Mouse (Mus musculus) neural tube, embryonic 11.5 days (tissue): Measurements from ENCODE around the gene Gm21836. TPM values are rescaled to one million over a fixed set of nuclear protein-coding genes. Genes with fewer than 3 reads are reported as not detected.
"Not testable (repeated sequence)": the region's sequence is repeated elsewhere in the genome, so short reads cannot be mapped to it uniquely, and the experiment has no call there.

Experiments
- ATAC-seq: fragments of 200-750 bp; cut with Nextera tagmentation; 2 replicates; pipeline ENCODE4 v1.8.0; 2017; ENCODE audit warnings: moderate number of reproducible peaks, mild to moderate bottlenecking, moderate TSS enrichment, moderate library complexity; ENCODE audit not compliant: insufficient read depth, low FRiP score, low TSS enrichment
- DNase-seq: peaks from one replicate; pipeline ENCODE4 v3.0.0-alpha.2; 2015; ENCODE audit warnings: low spot score
- H3K27ac ChIP-seq: fragments of 300-500 bp; sonication (generic); 2 replicates; pipeline ENCODE4 v1.5.1; 2014; ENCODE audit warnings: low read depth, mild to moderate bottlenecking, low read length
- H3K27me3 ChIP-seq: fragments of 300-500 bp; sonication (generic); 2 replicates; pipeline ENCODE4 v1.6.1; 2014; ENCODE audit warnings: mild to moderate bottlenecking, low read length, mixed read lengths; ENCODE audit not compliant: control insufficient read depth, insufficient read depth
- H3K36me3 ChIP-seq: fragments of 300-500 bp; sonication (generic); 2 replicates; pipeline ENCODE4 v1.6.1; 2014; ENCODE audit warnings: mild to moderate bottlenecking, low read length, moderate library complexity, mixed read lengths; ENCODE audit not compliant: control insufficient read depth, insufficient read depth
- H3K4me1 ChIP-seq: fragments of 300-500 bp; sonication (generic); 2 replicates; pipeline ENCODE4 v1.6.1; 2014; ENCODE audit warnings: low read length, mixed read lengths; ENCODE audit not compliant: control insufficient read depth, insufficient read depth
- H3K4me2 ChIP-seq: fragments of 300-500 bp; sonication (generic); 2 replicates; pipeline ENCODE4 v1.6.1; 2014; ENCODE audit warnings: low read depth, mild to moderate bottlenecking, moderate library complexity
- H3K4me3 ChIP-seq: fragments of 300-500 bp; sonication (generic); 2 replicates; pipeline ENCODE4 v1.5.1; 2014; ENCODE audit warnings: low read depth, low read length
- H3K9ac ChIP-seq: fragments of 300-500 bp; sonication (generic); 2 replicates; pipeline ENCODE4 v1.6.1; 2014; ENCODE audit warnings: mild to moderate bottlenecking, low read length
- H3K9me3 ChIP-seq: fragments of 300-500 bp; sonication (generic); 2 replicates; pipeline ENCODE4 v1.6.1; 2016; ENCODE audit warnings: low read length; ENCODE audit not compliant: control insufficient read depth
- WGBS: fragments of 180-500 bp; shearing (Covaris S2); extraction: QIAGEN DNeasy Blood & Tissue Kit; methylation state at CpG from one replicate; pipeline ENCODE4 v1.1.7; 2014; 5-methylcytosine and 5-hydroxymethylcytosine counted together
- polyA plus RNA-seq: library from polyadenylated mRNA; unstranded; fragments of >200 nt; fragmentation: Nextera tagmentation; extraction: Ambion mirVana; gene quantifications from 2 replicates; pipeline ENCODE4 v1.2.1, GENCODE M21; 2014

The Gm21836 gene
- not detected in 2 replicates for polyA plus RNA-seq

DNA sequence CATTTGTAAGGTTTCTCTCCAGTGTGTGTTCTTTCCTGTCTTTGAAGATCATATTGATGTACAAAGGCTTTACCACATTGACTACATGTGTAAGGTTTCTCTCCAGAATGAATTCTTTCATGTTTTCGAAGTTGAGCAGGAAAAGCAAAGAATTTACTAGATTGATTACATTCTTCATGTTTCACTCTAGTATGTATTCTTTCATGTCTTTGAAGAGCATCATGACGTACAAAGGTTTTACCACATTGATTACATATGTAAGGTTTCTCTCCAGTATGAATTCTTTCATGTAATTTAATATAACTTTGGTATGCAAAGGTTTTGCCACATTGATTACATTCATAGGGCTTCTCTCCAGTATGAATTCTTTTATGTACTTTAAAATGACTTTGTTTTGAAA lies at the start of gene Gm21836:
TSS of gene Gm21836 (minus strand) at position 101 of the 400 bp plus-strand sequence.
- not testable (repeated sequence) for H3K4me2 ChIP-seq, ATAC-seq, H3K27me3 ChIP-seq, H3K36me3 ChIP-seq, H3K9me3 ChIP-seq, H3K4me1 ChIP-seq, H3K4me3 ChIP-seq, DNase-seq, H3K27ac ChIP-seq, H3K9ac ChIP-seq
- WGBS, result 86% methylated on average over 2 of the region's 2 CpGs

DNA sequence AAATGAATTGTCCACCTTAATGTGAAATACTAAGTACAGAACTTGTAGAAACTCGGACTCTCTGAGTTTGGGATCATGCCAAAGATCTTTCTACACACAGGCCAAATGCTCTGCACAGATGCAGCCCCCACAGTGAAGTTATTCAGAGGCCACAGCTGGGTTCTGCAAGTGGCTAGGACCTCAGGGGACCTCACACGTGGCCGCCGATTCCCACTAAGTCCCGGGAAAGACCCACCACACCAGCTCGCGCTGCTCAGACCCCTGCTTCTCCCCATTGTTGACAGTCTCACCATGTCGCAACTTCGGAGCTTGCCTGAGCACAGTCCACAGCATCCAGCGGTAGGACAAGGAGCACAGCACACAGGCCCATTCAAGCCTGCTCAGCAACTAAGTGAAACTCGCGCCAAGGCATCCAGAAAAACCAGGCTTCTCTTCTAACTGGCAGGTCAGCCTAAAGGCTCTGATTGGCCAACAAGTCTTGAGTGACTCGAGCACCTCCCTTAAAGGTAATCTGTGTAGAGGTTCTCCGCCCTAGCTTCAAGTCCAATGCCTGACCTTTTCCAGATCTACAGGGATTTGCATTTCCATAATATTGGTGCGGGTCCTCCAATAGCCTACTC lies 13.1 kb downstream of the Gm21836 start:
- not testable (repeated sequence) for ATAC-seq, H3K4me2 ChIP-seq, DNase-seq, H3K4me3 ChIP-seq, H3K27ac ChIP-seq, H3K9ac ChIP-seq, H3K4me1 ChIP-seq, H3K9me3 ChIP-seq, H3K27me3 ChIP-seq
- WGBS, result 71% methylated on average over 11 of the region's 15 CpGs
- H3K36me3 ChIP-seq, result peaks cover 11% of the 10 kb centered on the region

DNA sequence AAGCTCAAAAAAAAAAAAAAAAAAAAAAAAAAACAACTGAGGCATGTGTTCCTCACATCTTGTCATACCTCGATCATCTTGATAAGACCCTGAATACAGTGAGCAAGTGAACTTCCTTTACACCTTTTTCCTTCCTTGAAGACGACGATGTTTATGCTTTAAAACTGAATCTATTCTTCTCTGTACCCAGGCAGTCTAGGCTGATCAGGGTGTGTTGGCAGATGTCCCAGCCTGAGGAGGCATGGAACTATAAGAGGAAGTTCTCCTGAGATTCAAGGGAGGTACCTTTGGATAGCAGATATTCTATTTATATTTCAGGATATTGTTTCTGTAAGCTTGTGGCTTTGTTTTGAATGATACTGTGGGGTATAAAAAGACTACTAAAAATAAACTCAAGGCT lies 15.5 kb downstream of the Gm21836 start:
- Histone ChIP-seq H3K4me1 (no peaks in the 10 kb centered on the region), H3K4me3 (no peak overlapping the region), H3K4me2 (no peak overlapping the region), H3K27ac (no peak overlapping the region), H3K36me3 (peaks cover 11% of the 10 kb centered on the region), H3K27me3 (no peaks in the 10 kb centered on the region), H3K9ac (no peak overlapping the region), H3K9me3 (peaks cover 5% of the 10 kb centered on the region; the same call in 1 of the 2 replicates)
- ATAC-seq (no peak), DNase-seq (no peak)
- 87% methylated on average over 3 of the region's 3 CpGs for WGBS

DNA sequence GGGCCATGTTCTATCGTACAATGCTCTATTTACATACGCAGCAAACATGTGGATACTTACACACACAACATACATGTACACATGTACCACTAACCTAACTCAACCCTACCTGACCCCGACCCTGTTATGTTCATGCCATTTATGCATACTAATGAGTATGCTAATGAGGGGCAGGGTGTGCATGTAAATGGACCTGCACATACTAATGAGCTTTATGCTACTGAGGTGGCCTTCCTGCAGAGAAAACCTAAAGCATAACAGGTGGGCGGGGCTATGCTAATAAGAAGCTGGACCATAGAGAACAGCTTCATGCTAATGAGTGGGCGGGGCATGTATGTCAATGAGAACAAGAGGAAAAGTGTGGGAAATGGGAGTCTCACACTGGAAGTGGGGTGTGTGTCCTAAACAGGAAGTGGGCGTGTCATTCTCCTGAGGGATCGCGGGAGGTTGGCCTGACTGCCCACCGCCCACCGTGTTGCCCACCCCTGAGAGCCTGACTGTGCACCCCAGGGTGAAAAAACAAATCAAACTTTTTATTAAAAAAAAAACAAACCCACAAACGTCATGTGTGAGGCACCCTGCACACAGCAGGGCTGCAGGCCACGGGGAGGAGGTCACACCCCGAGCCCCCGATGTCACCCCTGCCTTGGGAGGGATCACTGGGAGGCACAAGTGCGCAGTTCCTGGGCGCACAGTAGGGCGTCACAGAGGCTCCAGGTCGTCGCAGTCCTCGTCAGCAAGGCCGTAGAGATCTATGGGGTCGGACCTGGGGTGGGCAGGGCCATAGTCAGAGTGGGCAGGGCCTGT lies 17.3 kb downstream of the Gm21836 start, which contains the start of gene Ppp2r3d:
TSS of gene Ppp2r3d (minus strand) at position 803 of the 807 bp plus-strand sequence.
- DNase-seq, result peak; percentile 9
- H3K4me2 ChIP-seq, result no peak within 1 kb of the TSS
- 95% methylated on average over 22 of the region's 22 CpGs for WGBS
- no peak within 1 kb of the TSS for H3K4me3 ChIP-seq
- H3K36me3 ChIP-seq, result peaks cover 11% of the 10 kb centered on the region
- no peaks in the 10 kb centered on the region for H3K4me1 ChIP-seq
- ATAC-seq, result peak; percentile 53; the same call in 1 of the 2 replicates
- no peaks in the 10 kb centered on the region for H3K27me3 ChIP-seq
- no peak within 1 kb of the TSS for H3K27ac ChIP-seq
- peaks cover 5% of the 10 kb centered on the region; the same call in 1 of the 2 replicates for H3K9me3 ChIP-seq
- no peak within 1 kb of the TSS for H3K9ac ChIP-seq

DNA sequence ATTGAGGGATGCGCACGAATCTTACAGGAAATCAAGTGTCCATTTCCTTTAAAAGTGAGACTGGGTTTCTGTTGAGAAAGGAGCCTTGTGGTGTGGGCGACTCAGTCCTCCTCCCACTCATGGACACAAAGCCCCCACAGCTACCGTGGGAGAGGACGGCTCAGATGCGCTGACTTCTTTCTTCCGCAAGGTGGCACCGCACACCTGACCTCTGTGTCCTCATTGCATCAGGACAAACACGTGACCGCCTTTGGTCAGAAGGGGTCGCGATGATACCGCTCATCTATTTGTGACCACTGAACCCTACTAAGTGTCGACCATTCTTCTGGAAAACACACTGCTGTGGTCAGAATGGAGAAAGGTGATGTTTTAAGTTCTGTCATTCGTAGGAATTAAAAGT lies 17.9 kb downstream of the Gm21836 start:
- no peak for DNase-seq
- ATAC-seq, result peak; percentile 48; the same call in 1 of the 2 replicates
- 90% methylated on average over 15 of the region's 15 CpGs for WGBS
- Histone ChIP-seq H3K4me1 (no peaks in the 10 kb centered on the region), H3K27me3 (no peaks in the 10 kb centered on the region), H3K9ac (no peak overlapping the region), H3K9me3 (peaks cover 5% of the 10 kb centered on the region; the same call in 1 of the 2 replicates), H3K36me3 (peaks cover 11% of the 10 kb centered on the region), H3K4me3 (no peak overlapping the region), H3K4me2 (no peak overlapping the region), H3K27ac (no peak overlapping the region)

DNA sequence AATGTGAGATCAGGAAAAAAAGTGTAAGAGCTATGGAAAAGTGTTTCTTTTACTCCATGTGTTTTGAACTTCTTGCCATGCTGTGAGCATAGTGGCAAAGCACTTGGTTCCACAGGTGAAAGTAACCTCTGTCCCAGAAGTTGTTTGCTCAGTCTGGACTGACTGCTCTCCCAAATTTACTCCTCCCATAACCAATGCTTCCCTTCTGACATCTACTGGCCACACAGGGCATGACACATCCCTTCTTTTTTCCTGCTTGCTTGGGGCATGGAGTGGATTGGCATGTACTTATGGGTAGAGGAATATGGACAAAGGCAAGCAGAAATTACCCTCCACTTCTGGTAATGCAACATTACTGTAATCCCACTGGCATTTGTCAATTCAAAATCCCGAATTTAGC lies 37.0 kb downstream of the Gm21836 start:
- H3K27ac ChIP-seq, result no peak overlapping the region
- 2% methylated on average over 1 of the region's 1 CpGs for WGBS
- no peaks in the 10 kb centered on the region for H3K4me1 ChIP-seq
- H3K27me3 ChIP-seq, result no peaks in the 10 kb centered on the region
- H3K36me3 ChIP-seq, result no peaks in the 10 kb centered on the region
- ATAC-seq (no peak), DNase-seq (peak; percentile 32)
- no peak overlapping the region for H3K9ac ChIP-seq
- no peak overlapping the region for H3K4me2 ChIP-seq
- H3K4me3 ChIP-seq, result no peak overlapping the region
- no peaks in the 10 kb centered on the region for H3K9me3 ChIP-seq

Other genes starting within 250 kb of the Gm21836 start
- gene 2010315B03Rik, start 181.1 kb downstream of the Gm21836 start, polyA plus RNA-seq, result 3.5 and 4.9 TPM in 2 replicates
- gene Ppp2r3d, start 16.9 kb downstream of the Gm21836 start, polyA plus RNA-seq, result 126 and 133 TPM in 2 replicates